Mouse (Mus musculus): ENCODE data around the gene Syne1.
"Not testable (repeated sequence)": the region's sequence is repeated elsewhere in the genome, so short reads cannot be mapped to it uniquely, and the experiment has no call there.

GRCm38 (mm10) chr10:5499684-5500369 lies 51.5 kb downstream of the Syne1 start:
- TF ChIP-seq CTCF (IDR thresholded peaks at IDR 0.05; ENCODE audit: extremely low read depth, insufficient read depth, insufficient read length, insufficient replicate concordance); POLR2A (IDR thresholded peaks at IDR 0.05; ENCODE audit: low read depth, low read length): not testable (repeated sequence)
